Mouse (Mus musculus) lung, embryonic 15.5 days (tissue): Measurements from ENCODE around the gene Tmc8. TPM values are rescaled to one million over a fixed set of nuclear protein-coding genes. Genes with fewer than 3 reads are reported as not detected.
"Not testable (repeated sequence)": the region's sequence is repeated elsewhere in the genome, so short reads cannot be mapped to it uniquely, and the experiment has no call there.

ENCODE experiments used
- ATAC-seq: fragments of 200-750 bp; cut with Nextera tagmentation; 2 replicates; pipeline ENCODE4 v1.8.0; 2017; ENCODE audit warnings: moderate number of reproducible peaks, borderline replicate concordance; ENCODE audit not compliant: low FRiP score, low TSS enrichment; ENCODE audit errors: extremely low read depth
- H3K27ac ChIP-seq: fragments of 300-500 bp; sonication (generic); 2 replicates; pipeline ENCODE4 v1.5.1; 2015; ENCODE audit warnings: moderate library complexity, mild to moderate bottlenecking, inconsistent platforms
- H3K27me3 ChIP-seq: fragments of 300-500 bp; sonication (generic); 2 replicates; pipeline ENCODE4 v1.6.1; 2015; ENCODE audit warnings: inconsistent platforms
- H3K36me3 ChIP-seq: fragments of 300-500 bp; sonication (generic); 2 replicates; pipeline ENCODE4 v1.6.1; 2015; ENCODE audit warnings: inconsistent platforms
- H3K4me1 ChIP-seq: fragments of 300-500 bp; sonication (generic); 2 replicates; pipeline ENCODE4 v1.6.1; 2015; ENCODE audit warnings: inconsistent platforms
- H3K4me2 ChIP-seq: fragments of 300-500 bp; sonication (generic); 2 replicates; pipeline ENCODE4 v1.6.1; 2015; ENCODE audit warnings: inconsistent platforms, mild to moderate bottlenecking, moderate library complexity
- H3K4me3 ChIP-seq: fragments of 300-500 bp; sonication (generic); 2 replicates; pipeline ENCODE4 v1.5.1; 2015; ENCODE audit warnings: mild to moderate bottlenecking, inconsistent platforms
- H3K9ac ChIP-seq: fragments of 300-500 bp; sonication (generic); 2 replicates; pipeline ENCODE4 v1.6.1; 2015; ENCODE audit warnings: inconsistent platforms
- H3K9me3 ChIP-seq: fragments of 300-500 bp; sonication (generic); 2 replicates; pipeline ENCODE4 v1.6.1; 2016; ENCODE audit warnings: inconsistent platforms
- WGBS: fragments of 180-500 bp; shearing (Covaris S2); methylation state at CpG from one replicate; pipeline ENCODE4 v1.1.7; 2015; 5-methylcytosine and 5-hydroxymethylcytosine counted together
- polyA plus RNA-seq: library from polyadenylated mRNA; unstranded; fragments of >200 nt; fragmentation: Nextera tagmentation; extraction: Ambion mirVana; gene quantifications from 2 replicates; pipeline ENCODE4 v1.2.1, GENCODE M21; 2015

The Tmc8 gene
- polyA plus RNA-seq, 1 experiment from 2014 or later = 3.2 TPM

- no peaks in the 10 kb centered on the region for H3K9me3 ChIP-seq
These were observed 19.8 kb downstream of the Tmc8 start for GRCm38 (mm10) chr11:117801650-117802049.

GRCm38 (mm10) chr11:117803166-117803688, 21.4 kb downstream of the Tmc8 start:
- no peaks in the 10 kb centered on the region for H3K9me3 ChIP-seq
- 81% methylated on average over 3 of the region's 3 CpGs for WGBS
- ATAC-seq = no peak

More at GRCm38 (mm10) chr11:117801650-117802049, 19.8 kb downstream of the Tmc8 start:
- Histone ChIP-seq H3K36me3 (no peaks in the 10 kb centered on the region), H3K4me2 (no peak overlapping the region), H3K4me3 (no peak overlapping the region), H3K27me3 (no peaks in the 10 kb centered on the region), H3K4me1 (0 out of 2 replicates have a peak, but pooled peaks cover 8% of the 10 kb centered on the region), H3K27ac (no peak overlapping the region), H3K9ac (no peak overlapping the region)
- no peak for ATAC-seq
- 59% methylated on average over 7 of the region's 7 CpGs for WGBS

GRCm38 (mm10) chr11:117806781-117807180, 24.9 kb downstream of the Tmc8 start:
- H3K9ac ChIP-seq = no peak overlapping the region
- WGBS = 90% methylated on average over 6 of the region's 6 CpGs
- ATAC-seq = no peak

More at GRCm38 (mm10) chr11:117803166-117803688, 21.4 kb downstream of the Tmc8 start:
- H3K4me1 ChIP-seq = 0 out of 2 replicates have a peak, but pooled peaks cover 2% of the 10 kb centered on the region
- no peak overlapping the region for H3K9ac ChIP-seq
- no peak overlapping the region for H3K4me2 ChIP-seq
- H3K27me3 ChIP-seq = no peaks in the 10 kb centered on the region
- H3K4me3 ChIP-seq = no peak overlapping the region
- H3K27ac ChIP-seq = no peak overlapping the region
- H3K36me3 ChIP-seq = no peaks in the 10 kb centered on the region

GRCm38 (mm10) chr11:117809407-117810311, 27.8 kb downstream of the Tmc8 start, which contains the start of the genes Gm20708 and Syngr2:
Gene Gm20708 (plus strand): TSS chr11:117809668.
Gene Syngr2 (plus strand): TSS chr11:117809668.
- 1% methylated on average over 73 of the region's 75 CpGs for WGBS
- Histone ChIP-seq H3K27ac (peak within 1 kb of the TSS; percentile 69), H3K4me2 (peak within 1 kb of the TSS; percentile 98), H3K36me3 (peaks cover 23% of the 10 kb centered on the region), H3K9ac (peak within 1 kb of the TSS; percentile 72), H3K4me1 (peaks cover 29% of the 10 kb centered on the region), H3K4me3 (peak within 1 kb of the TSS; percentile 78), H3K9me3 (no peaks in the 10 kb centered on the region), H3K27me3 (no peaks in the 10 kb centered on the region)
- peak; percentile 79 for ATAC-seq

More at GRCm38 (mm10) chr11:117806781-117807180, 24.9 kb downstream of the Tmc8 start:
- Histone ChIP-seq H3K4me2 (no peak overlapping the region), H3K4me1 (peaks cover 22% of the 10 kb centered on the region), H3K4me3 (no peak overlapping the region), H3K27me3 (no peaks in the 10 kb centered on the region), H3K27ac (no peak overlapping the region), H3K9me3 (no peaks in the 10 kb centered on the region), H3K36me3 (no peaks in the 10 kb centered on the region)

GRCm38 (mm10) chr11:117810401-117811046, 28.6 kb downstream of the Tmc8 start:
- peaks cover 29% of the 10 kb centered on the region for H3K36me3 ChIP-seq
- peak overlapping the region; percentile 78 for H3K4me3 ChIP-seq
- peak overlapping the region; percentile 69 for H3K27ac ChIP-seq
- peak overlapping the region; percentile 98 for H3K4me2 ChIP-seq
- peaks cover 29% of the 10 kb centered on the region for H3K4me1 ChIP-seq
- no peaks in the 10 kb centered on the region for H3K9me3 ChIP-seq
- peak overlapping the region; percentile 72 for H3K9ac ChIP-seq
- H3K27me3 ChIP-seq = no peaks in the 10 kb centered on the region
- ATAC-seq = peak; percentile 79
- WGBS = under 1% methylated on average over 21 of the region's 21 CpGs

- WGBS = 57% methylated on average over 5 of the region's 5 CpGs
These were observed 32.0 kb downstream of the Tmc8 start for GRCm38 (mm10) chr11:117813867-117814266.

GRCm38 (mm10) chr11:117814704-117815366, 33.0 kb downstream of the Tmc8 start:
- no peak for ATAC-seq
- Histone ChIP-seq H3K4me3 (no peak overlapping the region), H3K36me3 (peaks cover 63% of the 10 kb centered on the region), H3K9me3 (no peaks in the 10 kb centered on the region), H3K27ac (no peak overlapping the region), H3K4me2 (no peak overlapping the region), H3K27me3 (no peaks in the 10 kb centered on the region), H3K4me1 (peaks cover 25% of the 10 kb centered on the region), H3K9ac (no peak overlapping the region)
- 87% methylated on average over 6 of the region's 6 CpGs for WGBS

More at GRCm38 (mm10) chr11:117813867-117814266, 32.0 kb downstream of the Tmc8 start:
- Histone ChIP-seq H3K4me3 (no peak overlapping the region), H3K9me3 (no peaks in the 10 kb centered on the region), H3K27me3 (no peaks in the 10 kb centered on the region), H3K4me1 (peaks cover 29% of the 10 kb centered on the region), H3K4me2 (no peak overlapping the region), H3K36me3 (peaks cover 53% of the 10 kb centered on the region), H3K9ac (no peak overlapping the region), H3K27ac (no peak overlapping the region)
- ATAC-seq = no peak

GRCm38 (mm10) chr11:117815850-117816249, 34.0 kb downstream of the Tmc8 start:
- not testable (repeated sequence) for ATAC-seq
- 66% methylated on average over 9 of the region's 9 CpGs for whole genome bisulfite sequencing

GRCm38 (mm10) chr11:117816389-117816996, 34.6 kb downstream of the Tmc8 start:
- Histone ChIP-seq H3K4me2 (no peak overlapping the region), H3K9me3 (no peaks in the 10 kb centered on the region), H3K4me3 (no peak overlapping the region), H3K9ac (no peak overlapping the region), H3K36me3 (peaks cover 78% of the 10 kb centered on the region), H3K4me1 (peaks cover 9% of the 10 kb centered on the region; the same call in 1 of the 2 replicates), H3K27me3 (no peaks in the 10 kb centered on the region), H3K27ac (no peak overlapping the region)
- ATAC-seq = no peak
- 74% methylated on average over 13 of the region's 13 CpGs for WGBS

More at GRCm38 (mm10) chr11:117815850-117816249, 34.0 kb downstream of the Tmc8 start:
- Histone ChIP-seq H3K4me1 (peaks cover 15% of the 10 kb centered on the region), H3K36me3 (peaks cover 72% of the 10 kb centered on the region)
- H3K9me3 ChIP-seq, H3K27ac ChIP-seq, H3K27me3 ChIP-seq, H3K4me2 ChIP-seq, H3K4me3 ChIP-seq, H3K9ac ChIP-seq: not testable (repeated sequence)

- H3K36me3 ChIP-seq = peaks cover 75% of the 10 kb centered on the region
- no peaks in the 10 kb centered on the region for H3K27me3 ChIP-seq
- H3K4me1 ChIP-seq = peaks cover 27% of the 10 kb centered on the region
- no peak overlapping the region for H3K4me2 ChIP-seq
- no peaks in the 10 kb centered on the region for H3K9me3 ChIP-seq
- no peak overlapping the region for H3K4me3 ChIP-seq
- no peak overlapping the region for H3K9ac ChIP-seq
- no peak for ATAC-seq
- 82% methylated on average over 8 of the region's 8 CpGs for WGBS
- H3K27ac ChIP-seq = no peak overlapping the region
These were observed 37.2 kb downstream of the Tmc8 start for GRCm38 (mm10) chr11:117819095-117819494.

GRCm38 (mm10) chr11:117820173-117820572, 38.3 kb downstream of the Tmc8 start:
- ATAC-seq = no peak
- Histone ChIP-seq H3K9me3 (no peaks in the 10 kb centered on the region), H3K4me1 (peaks cover 33% of the 10 kb centered on the region), H3K36me3 (peaks cover 68% of the 10 kb centered on the region), H3K4me2 (no peak overlapping the region), H3K27ac (no peak overlapping the region), H3K9ac (no peak overlapping the region), H3K4me3 (no peak overlapping the region), H3K27me3 (no peaks in the 10 kb centered on the region)
- 89% methylated on average over 7 of the region's 7 CpGs for WGBS
